Mouse (Mus musculus) brain, embryonic 14.5 days (tissue): ENCODE measurements around the gene Olfr1391. TPM values are rescaled to one million over a fixed set of nuclear protein-coding genes. Genes with fewer than 3 reads are reported as not detected.
A peak's percentile ranks its signal among the peaks of the same experiment; 100 is the strongest.
"Not testable (repeated sequence)": the region's sequence is repeated elsewhere in the genome, so short reads cannot be mapped to it uniquely, and the experiment has no call there.

Source experiments
- DNase-seq: peaks from one replicate; pipeline ENCODE4 v3.0.0-alpha.2; 2011; ENCODE audit warnings: low read depth
- CTCF ChIP-seq: fragments of 200-500 bp; IDR thresholded peaks from 2 replicates; pipeline ENCODE4 v1.5.1; 2012; ENCODE audit warnings: inconsistent platforms, mild to moderate bottlenecking, moderate library complexity, borderline replicate concordance; ENCODE audit not compliant: insufficient read depth, insufficient read length; ENCODE audit errors: extremely low read depth
- POLR2A ChIP-seq: fragments of 200-500 bp; IDR thresholded peaks from 2 replicates; pipeline ENCODE4 v1.6.1; 2012; ENCODE audit warnings: mild to moderate bottlenecking, inconsistent platforms, borderline replicate concordance; ENCODE audit not compliant: poor library complexity, insufficient read depth, insufficient read length, severe bottlenecking; ENCODE audit errors: extremely low read depth
- polyA plus RNA-seq: library from polyadenylated mRNA; depleted of rRNA; stranded (reverse); fragments of >200 nt; gene quantifications from 2 replicates; pipeline ENCODE4 v1.2.3, GENCODE M21; 2012; rRNA removed

The Olfr1391 gene
- polyA plus RNA-seq, result not detected in 2 replicates

- TF ChIP-seq POLR2A (no peak), CTCF (no peak)
- no peak for DNase-seq
These were observed at the start of gene Olfr1391 for GRCm38 (mm10) chr11:49322442-49322841. Olfr1391 (plus strand) TSS chr11:49322742.

GRCm38 (mm10) chr11:49273834-49274519 lies 48.6 kb upstream of the Olfr1391 start:
- peak; percentile 53 for DNase-seq
- TF ChIP-seq POLR2A, result no peak
- no peak for TF ChIP-seq CTCF

- TF ChIP-seq CTCF (no peak), POLR2A (no peak)
- no peak for DNase-seq
These were observed 44.3 kb upstream of the Olfr1391 start, which contains the start of gene Olfr1393 for GRCm38 (mm10) chr11:49278222-49278621. Olfr1393 (plus strand) TSS chr11:49278304.

GRCm38 (mm10) chr11:49284982-49285381 lies 37.6 kb upstream of the Olfr1391 start, which contains the start of gene Olfr1392:
Olfr1392 (plus strand) TSS chr11:49285282.
- DNase-seq, result not testable (repeated sequence)

GRCm38 (mm10) chr11:49287251-49287650 lies 35.3 kb upstream of the Olfr1391 start:
- no peak for DNase-seq
- TF ChIP-seq CTCF (no peak), POLR2A (no peak)

- TF ChIP-seq POLR2A (no peak), CTCF (no peak)
- DNase-seq, result peak; percentile 64
These were observed 29.8 kb upstream of the Olfr1391 start for GRCm38 (mm10) chr11:49292777-49293176.

GRCm38 (mm10) chr11:49304441-49304840 lies 18.1 kb upstream of the Olfr1391 start, which contains the start of gene Olfr10:
Olfr10 (plus strand) TSS chr11:49304741.
- TF ChIP-seq POLR2A (no peak), CTCF (no peak)
- DNase-seq, result no peak

- not testable (repeated sequence) for DNase-seq
These were observed 14.0 kb upstream of the Olfr1391 start for GRCm38 (mm10) chr11:49308547-49308946.

- TF ChIP-seq CTCF (no peak), POLR2A (no peak)
- no peak for DNase-seq
These were observed 4.2 kb downstream of the Olfr1391 start for GRCm38 (mm10) chr11:49326726-49327125.

GRCm38 (mm10) chr11:49329686-49330085 lies 7.1 kb downstream of the Olfr1391 start:
- TF ChIP-seq CTCF (no peak), POLR2A (no peak)
- no peak for DNase-seq

- no peak for DNase-seq
- TF ChIP-seq POLR2A (no peak), CTCF (no peak)
These were observed 12.3 kb downstream of the Olfr1391 start, which contains the start of gene Olfr1390 for GRCm38 (mm10) chr11:49334888-49335287. Olfr1390 (plus strand) TSS chr11:49335188.

- DNase-seq, result no peak
- TF ChIP-seq CTCF, result no peak
- no peak for TF ChIP-seq POLR2A
These were observed 14.7 kb downstream of the Olfr1391 start for GRCm38 (mm10) chr11:49337150-49337832.

Other genes starting within 250 kb of the Olfr1391 start
- gene Ifi47, start 246.2 kb upstream of the Olfr1391 start, polyA plus RNA-seq, result 0.19 and 0.63 TPM in 2 replicates
- not detected in 2 replicates for gene Olfr1396, start 207.9 kb upstream of the Olfr1391 start, polyA plus RNA-seq
- not detected in 2 replicates for gene Olfr1395, start 180.5 kb upstream of the Olfr1391 start, polyA plus RNA-seq
- not detected in 2 replicates for gene Olfr1394, start 168.4 kb upstream of the Olfr1391 start, polyA plus RNA-seq
- 0.06 and 0.16 TPM in 2 replicates for gene Btnl9, start 135.6 kb upstream of the Olfr1391 start, polyA plus RNA-seq
- 23.8 and 34.9 TPM in 2 replicates for gene Zfp62, start 119.5 kb upstream of the Olfr1391 start, polyA plus RNA-seq
- gene Mgat1, start 78.6 kb upstream of the Olfr1391 start, polyA plus RNA-seq, result 60.6 and 65.9 TPM in 2 replicates
- 0.19 and 0.26 TPM in 2 replicates for gene Olfr1393, start 44.4 kb upstream of the Olfr1391 start, polyA plus RNA-seq
- 0.26 and 0.29 TPM in 2 replicates for gene Olfr1392, start 37.5 kb upstream of the Olfr1391 start, polyA plus RNA-seq
- not detected in 2 replicates for gene Olfr10, start 18.0 kb upstream of the Olfr1391 start, polyA plus RNA-seq
- gene Olfr1390, start 12.4 kb downstream of the Olfr1391 start, polyA plus RNA-seq, result not detected in 2 replicates
- not detected in 2 replicates for gene Olfr1389, start 100.3 kb downstream of the Olfr1391 start, polyA plus RNA-seq
- 0.16 and 0.25 TPM in 2 replicates for gene Olfr1388, start 113.9 kb downstream of the Olfr1391 start, polyA plus RNA-seq
- not detected in 2 replicates for gene Olfr1387, start 132.6 kb downstream of the Olfr1391 start, polyA plus RNA-seq
- not detected in 2 replicates for gene Olfr1386, start 142.3 kb downstream of the Olfr1391 start, polyA plus RNA-seq
- gene Olfr1385, start 166.3 kb downstream of the Olfr1391 start, polyA plus RNA-seq, result not detected in 2 replicates
- gene Olfr1384, start 184.0 kb downstream of the Olfr1391 start, polyA plus RNA-seq, result not detected in 2 replicates
- gene Olfr1383, start 196.9 kb downstream of the Olfr1391 start, polyA plus RNA-seq, result not detected in 2 replicates
- not detected in 2 replicates for gene Olfr1382, start 205.5 kb downstream of the Olfr1391 start, polyA plus RNA-seq
- not detected in 2 replicates for gene Olfr1381, start 220.7 kb downstream of the Olfr1391 start, polyA plus RNA-seq
- gene Olfr1380, start 234.1 kb downstream of the Olfr1391 start, polyA plus RNA-seq, result not detected in 2 replicates